In genomic region chr19:56933800-56934199, GRCm38 (mm10) we compare ENCODE assay signal across 29 mouse cellular contexts. TPM values are rescaled to one million over a fixed set of nuclear protein-coding genes. Genes with fewer than 3 reads are reported as not detected.
"Had no signal": no experiment of that assay in that cellular context is flagged by ENCODE, and none has a peak within 500 bp of the region (broad histone marks: within the 10 kb centered on the region; RNA-seq: fewer than 3 reads in every experiment).

No protein-coding gene starts in this region.

- H3K4me1 ChIP-seq: embryonic facial prominence, embryonic 12.5 days; forebrain, embryonic 10.5 days; forebrain, embryonic 12.5 days; forebrain, embryonic 13.5 days; forebrain, embryonic 15.5 days had no signal

- DNase-seq: cerebellum, adult 9-10 months; cerebellum, adult 9-11 months; cerebellum, postnatal 10 days; cerebellum, postnatal 14 days; cerebellum, postnatal 25 days; cerebellum, postnatal 36 days; embryo, embryonic 11 days; forebrain, postnatal 0 days; gastrocnemius, adult 2 months; gastrocnemius, postnatal 10 days; gastrocnemius, postnatal 14 days; gastrocnemius, postnatal 25 days; gastrocnemius, postnatal 36 days; heart, adult 18-20 months; heart, adult 2 months had no signal

- H3K27ac ChIP-seq: embryonic facial prominence, embryonic 10.5 days; embryonic facial prominence, embryonic 12.5 days; embryonic facial prominence, embryonic 13.5 days; embryonic facial prominence, embryonic 15.5 days; forebrain, embryonic 10.5 days; forebrain, embryonic 12.5 days; forebrain, embryonic 13.5 days; forebrain, embryonic 15.5 days; gastrocnemius, adult 2 months; heart, adult 2 months had no signal

- H3K9ac ChIP-seq: embryonic facial prominence, embryonic 12.5 days; embryonic facial prominence, embryonic 13.5 days; embryonic facial prominence, embryonic 15.5 days; forebrain, embryonic 12.5 days; forebrain, embryonic 13.5 days; forebrain, embryonic 15.5 days; forebrain, postnatal 0 days had no signal

- H3K4me3 ChIP-seq: embryonic facial prominence, embryonic 10.5 days; embryonic facial prominence, embryonic 12.5 days; embryonic facial prominence, embryonic 13.5 days; embryonic facial prominence, embryonic 15.5 days; erythroblast, embryonic 14.5 days; forebrain, embryonic 10.5 days; forebrain, embryonic 12.5 days; forebrain, embryonic 13.5 days; forebrain, embryonic 15.5 days; gastrocnemius, adult 2 months; heart, adult 2 months had no signal

- H3K36me3 ChIP-seq: embryonic facial prominence, embryonic 10.5 days; embryonic facial prominence, embryonic 12.5 days; embryonic facial prominence, embryonic 13.5 days; embryonic facial prominence, embryonic 15.5 days; forebrain, embryonic 10.5 days; forebrain, embryonic 12.5 days; forebrain, embryonic 15.5 days had no signal

- H3K9me3 ChIP-seq: embryonic facial prominence, embryonic 10.5 days; embryonic facial prominence, embryonic 12.5 days; embryonic facial prominence, embryonic 13.5 days; embryonic facial prominence, embryonic 15.5 days; forebrain, embryonic 10.5 days; forebrain, embryonic 12.5 days; forebrain, embryonic 13.5 days; forebrain, embryonic 15.5 days had no signal

RNA-seq across cellular contexts. Expression of gene Vwa2, which starts 59.8 kb away (rescaled TPM):
- total RNA-seq: common myeloid progenitor, adult 5-6 weeks; gastrocnemius, adult 18-20 months; gastrocnemius, adult 2 months; gastrocnemius, adult 8-10 months; gastrocnemius, postnatal 10 days; gastrocnemius, postnatal 14 days; gastrocnemius, postnatal 25 days; gastrocnemius, postnatal 36 days; granulocyte monocyte progenitor cell, adult 5-6 weeks; heart, adult 18-20 months; heart, adult 2 months; heart, adult 8-10 months had no signal
